Mouse (Mus musculus): Measurements from ENCODE around the gene Fam163a. TPM values are rescaled to one million over a fixed set of nuclear protein-coding genes. Genes with fewer than 3 reads are reported as not detected.

Gene Fam163a
- total RNA-seq, 1 experiment from 2014 or later, result 14.1 TPM

GRCm38 (mm10) chr1:156201069-156201468 is 3.8 kb downstream of the Fam163a start:
- no peak for DNase-seq

GRCm38 (mm10) chr1:156197588-156197987 is 7.2 kb downstream of the Fam163a start:
- DNase-seq, result no peak

- DNase-seq, result no peak
These were observed 11.5 kb downstream of the Fam163a start for GRCm38 (mm10) chr1:156193292-156193691.

- DNase-seq, result no peak
These were observed 12.0 kb downstream of the Fam163a start for GRCm38 (mm10) chr1:156192853-156193252.

- DNase-seq, result no peak
These were observed 18.2 kb downstream of the Fam163a start for GRCm38 (mm10) chr1:156186646-156187045.

- DNase-seq, result peak; percentile 18
These were observed 20.7 kb downstream of the Fam163a start for GRCm38 (mm10) chr1:156184158-156184571.

- no peak for DNase-seq
These were observed 21.5 kb downstream of the Fam163a start for GRCm38 (mm10) chr1:156183176-156183958.

- DNase-seq, result no peak
These were observed 25.0 kb downstream of the Fam163a start for GRCm38 (mm10) chr1:156179875-156180274.

GRCm38 (mm10) chr1:156168737-156169136 is 36.1 kb downstream of the Fam163a start:
- no peak for DNase-seq

- no peak for DNase-seq
These were observed 88.1 kb downstream of the Fam163a start for GRCm38 (mm10) chr1:156116770-156117169.

GRCm38 (mm10) chr1:156113884-156114499 is 90.8 kb downstream of the Fam163a start:
- no peak for DNase-seq

- DNase-seq, result no peak
These were observed 92.7 kb downstream of the Fam163a start for GRCm38 (mm10) chr1:156112142-156112541.

GRCm38 (mm10) chr1:156111728-156112127 is 93.1 kb downstream of the Fam163a start:
- DNase-seq, result no peak

- no peak for DNase-seq
These were observed 93.7 kb downstream of the Fam163a start for GRCm38 (mm10) chr1:156111090-156111489.

GRCm38 (mm10) chr1:156108400-156108799 is 96.4 kb downstream of the Fam163a start:
- no peak for DNase-seq

- no peak for DNase-seq
These were observed 97.4 kb downstream of the Fam163a start for GRCm38 (mm10) chr1:156107424-156107823.

GRCm38 (mm10) chr1:156105381-156105780 is 99.4 kb downstream of the Fam163a start:
- no peak for DNase-seq

- DNase-seq, result no peak
These were observed 101.1 kb downstream of the Fam163a start for GRCm38 (mm10) chr1:156103763-156104162.

GRCm38 (mm10) chr1:156091811-156092210 is 113.0 kb downstream of the Fam163a start:
- DNase-seq, result no peak

GRCm38 (mm10) chr1:156090042-156090441 is 114.8 kb downstream of the Fam163a start:
- no peak for DNase-seq

- no peak for DNase-seq
These were observed 115.3 kb downstream of the Fam163a start for GRCm38 (mm10) chr1:156089561-156089960.

GRCm38 (mm10) chr1:156087586-156087985 is 117.2 kb downstream of the Fam163a start:
- no peak for DNase-seq

- DNase-seq, result no peak
These were observed 119.1 kb downstream of the Fam163a start for GRCm38 (mm10) chr1:156085770-156086169.

GRCm38 (mm10) chr1:156084603-156085002 is 120.2 kb downstream of the Fam163a start:
- no peak for DNase-seq

Data from adrenal gland, postnatal 25 days (tissue).